Mouse (Mus musculus) skeletal muscle tissue, postnatal 0 days (tissue): ENCODE measurements around the gene Inafm2. TPM values are rescaled to one million over a fixed set of nuclear protein-coding genes. Genes with fewer than 3 reads are reported as not detected.

Source experiments
- polyA plus RNA-seq: library from polyadenylated mRNA; unstranded; fragments of >200 nt; fragmentation: Nextera tagmentation; extraction: Ambion mirVana; gene quantifications from 2 replicates; pipeline ENCODE4 v1.2.1, GENCODE M21; 2015

The Inafm2 gene
- 9.5 and 10.0 TPM in 2 replicates for polyA plus RNA-seq

GRCm38 (mm10) chr2:118745232-118745884 lies at the start of gene Inafm2:
Inafm2 (plus strand) TSS chr2:118745758.

GRCm38 (mm10) chr2:118703913-118704730 lies 41.4 kb upstream of the Inafm2 start, which contains the start of gene Ankrd63:
Ankrd63 (minus strand) TSS chr2:118703963.

GRCm38 (mm10) chr2:118728337-118728736 lies 17.2 kb upstream of the Inafm2 start, which contains the start of gene Plcb2:
Plcb2 (minus strand) TSS chr2:118728438.

GRCm38 (mm10) chr2:118761906-118762783 lies 16.6 kb downstream of the Inafm2 start, which contains the start of gene Ccdc9b:
Ccdc9b (minus strand) TSS chr2:118762661.

GRCm38 (mm10) chr2:118772158-118772874 lies 26.8 kb downstream of the Inafm2 start, which contains the start of gene Phgr1:
Phgr1 (plus strand) TSS chr2:118772769.

GRCm38 (mm10) chr2:118779504-118780480 lies 34.2 kb downstream of the Inafm2 start, which contains the start of gene Disp2:
Disp2 (plus strand) TSS chr2:118779719.

Other genes with a start within 250 kb of the Inafm2 start
- gene Bmf, start 196.1 kb upstream of the Inafm2 start, polyA plus RNA-seq = 2.3 and 3.1 TPM in 2 replicates
- 10.0 and 10.3 TPM in 2 replicates for gene Bub1b, start 147.5 kb upstream of the Inafm2 start, polyA plus RNA-seq
- gene Pak6, start 82.5 kb upstream of the Inafm2 start, polyA plus RNA-seq = 0.17 and 0.33 TPM in 2 replicates
- 0.05 TPM in 1 of 2 replicates, not detected in the other for gene Ankrd63, start 41.8 kb upstream of the Inafm2 start, polyA plus RNA-seq
- gene Plcb2, start 17.3 kb upstream of the Inafm2 start, polyA plus RNA-seq = 0.47 and 0.68 TPM in 2 replicates
- 2.7 and 3.9 TPM in 2 replicates for gene Ccdc9b, start 16.9 kb downstream of the Inafm2 start, polyA plus RNA-seq
- not detected in 2 replicates for gene Phgr1, start 27.0 kb downstream of the Inafm2 start, polyA plus RNA-seq
- gene Disp2, start 34.0 kb downstream of the Inafm2 start, polyA plus RNA-seq = 0.04 and 0.05 TPM in 2 replicates
- 18.2 and 22.8 TPM in 2 replicates for gene Knstrn, start 68.2 kb downstream of the Inafm2 start, polyA plus RNA-seq
- gene Ivd, start 116.2 kb downstream of the Inafm2 start, polyA plus RNA-seq = 48.9 and 51.8 TPM in 2 replicates
- 2.3 and 2.5 TPM in 2 replicates for gene Bahd1, start 154.6 kb downstream of the Inafm2 start, polyA plus RNA-seq
- gene Chst14, start 180.7 kb downstream of the Inafm2 start, polyA plus RNA-seq = 15.3 and 16.6 TPM in 2 replicates